Mouse (Mus musculus) testis, adult 2 months (tissue): ENCODE measurements around the gene Asb6.

ENCODE experiments used
- CTCF ChIP-seq: fragments of 200-500 bp; IDR thresholded peaks from 2 replicates; pipeline ENCODE4 v1.5.1; 2012; ENCODE audit warnings: low read depth, mild to moderate bottlenecking, inconsistent platforms, low read length, moderate library complexity; ENCODE audit not compliant: control insufficient read depth, insufficient read depth, insufficient replicate concordance
- POLR2A ChIP-seq: fragments of 200-500 bp; IDR thresholded peaks from 2 replicates; pipeline ENCODE4 v1.6.1; 2012; ENCODE audit warnings: low read depth, mild to moderate bottlenecking, inconsistent platforms, low read length, moderate library complexity; ENCODE audit not compliant: control insufficient read depth

DNA sequence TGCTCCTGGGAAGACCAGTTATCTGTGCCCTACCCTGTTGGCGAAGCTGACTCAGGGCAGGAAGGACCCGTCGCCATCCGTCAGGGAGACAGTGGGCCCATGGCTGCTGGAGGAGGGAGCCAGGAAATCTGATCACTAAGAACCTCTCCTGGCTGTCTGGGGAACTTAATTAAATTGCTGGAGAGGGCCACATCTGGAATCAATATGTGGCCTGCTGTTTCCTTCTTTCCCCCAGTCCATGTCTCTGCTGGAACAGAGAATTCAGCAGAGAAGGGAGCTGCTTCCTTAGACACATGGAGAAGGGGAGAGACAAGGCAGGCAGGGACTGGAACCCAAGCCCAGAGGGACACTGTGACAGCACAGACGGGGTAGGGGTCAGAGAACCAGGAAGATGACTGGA, 3.5 kb upstream of the Asb6 start:
- TF ChIP-seq POLR2A = no peak
- no peak for TF ChIP-seq CTCF
